Mouse (Mus musculus): ENCODE measurements around the gene Cpsf3. TPM values are rescaled to one million over a fixed set of nuclear protein-coding genes. Genes with fewer than 3 reads are reported as not detected.
A peak's percentile ranks its signal among the peaks of the same experiment; 100 is the strongest.

The Cpsf3 gene
- total and polyA plus RNA-seq, 2 experiments from 2014 or later: 26.7 to 51.8 TPM

- H3K9ac ChIP-seq (replicated peaks; ENCODE audit: low read depth, low read length): no peak overlapping the region
- no peak overlapping the region for H3K27ac ChIP-seq (ENCODE audit: low read depth)
- H3K36me3 ChIP-seq (replicated peaks; ENCODE audit: control insufficient read depth, insufficient read depth, low read length): peaks cover 75% of the 10 kb centered on the region
Observed at GRCm38 (mm10) chr12:21329661-21330400, 44.6 kb downstream of the Cpsf3 start.

GRCm38 (mm10) chr12:21330961-21331576 lies 45.9 kb downstream of the Cpsf3 start:
- ATAC-seq (ENCODE audit: insufficient read depth, low read depth): peak; percentile 57
- H3K27ac ChIP-seq (ENCODE audit: low read depth): peak overlapping the region; percentile 38

More at GRCm38 (mm10) chr12:21329661-21330400, 44.6 kb downstream of the Cpsf3 start:
- no peaks in the 10 kb centered on the region for H3K9me3 ChIP-seq (replicated peaks; ENCODE audit: control insufficient read depth, low read length)
- ATAC-seq (ENCODE audit: insufficient read depth, low read depth) (no peak; the same call in 1 of the 2 replicates), DNase-seq (ENCODE audit: low spot score) (no peak)
- H3K4me1 ChIP-seq (ENCODE audit: control insufficient read depth, insufficient read depth): 0 out of 2 replicates have a peak, but pooled peaks cover 6% of the 10 kb centered on the region
- TF ChIP-seq EP300 (IDR thresholded peaks at IDR 0.05; ENCODE audit: low read depth) (no peak), CTCF (IDR thresholded peaks at IDR 0.05; ENCODE audit: low read depth) (no peak)
- H3K27me3 ChIP-seq (ENCODE audit: control insufficient read depth, insufficient read depth, low read length): no peaks in the 10 kb centered on the region
- 66% methylated on average over 9 of the region's 9 CpGs for WGBS
- no peak overlapping the region for H3K4me3 ChIP-seq (ENCODE audit: low read depth, low read length)
- no peak overlapping the region for H3K4me2 ChIP-seq (ENCODE audit: low read depth, low read length)

GRCm38 (mm10) chr12:21331711-21332110 lies 46.5 kb downstream of the Cpsf3 start:
- Histone ChIP-seq H3K4me1 (ENCODE audit: control insufficient read depth, insufficient read depth) (0 out of 2 replicates have a peak, but pooled peaks cover 6% of the 10 kb centered on the region), H3K27me3 (ENCODE audit: control insufficient read depth, insufficient read depth, low read length) (no peaks in the 10 kb centered on the region), H3K36me3 (replicated peaks; ENCODE audit: control insufficient read depth, insufficient read depth, low read length) (peaks cover 78% of the 10 kb centered on the region), H3K4me3 (ENCODE audit: low read depth, low read length) (no peak overlapping the region), H3K4me2 (ENCODE audit: low read depth, low read length) (no peak overlapping the region), H3K27ac (ENCODE audit: low read depth) (no peak overlapping the region), H3K9me3 (replicated peaks; ENCODE audit: control insufficient read depth, low read length) (no peaks in the 10 kb centered on the region), H3K9ac (replicated peaks; ENCODE audit: low read depth, low read length) (no peak overlapping the region)
- ATAC-seq (ENCODE audit: insufficient read depth, low read depth) (no peak), DNase-seq (ENCODE audit: low spot score) (no peak)
- no peak for TF ChIP-seq EP300 (IDR thresholded peaks at IDR 0.05; ENCODE audit: low read depth)
- TF ChIP-seq CTCF (IDR thresholded peaks at IDR 0.05; ENCODE audit: low read depth): no peak
- WGBS: 78% methylated on average over 6 of the region's 6 CpGs

More at GRCm38 (mm10) chr12:21330961-21331576, 45.9 kb downstream of the Cpsf3 start:
- peak; percentile 17 for DNase-seq (ENCODE audit: low spot score)
- no peak overlapping the region for H3K4me3 ChIP-seq (ENCODE audit: low read depth, low read length)
- no peaks in the 10 kb centered on the region for H3K27me3 ChIP-seq (ENCODE audit: control insufficient read depth, insufficient read depth, low read length)
- no peak overlapping the region for H3K9ac ChIP-seq (replicated peaks; ENCODE audit: low read depth, low read length)
- WGBS: 59% methylated on average over 10 of the region's 10 CpGs
- H3K9me3 ChIP-seq (replicated peaks; ENCODE audit: control insufficient read depth, low read length): no peaks in the 10 kb centered on the region
- no peak for TF ChIP-seq EP300 (IDR thresholded peaks at IDR 0.05; ENCODE audit: low read depth)
- no peak for TF ChIP-seq CTCF (IDR thresholded peaks at IDR 0.05; ENCODE audit: low read depth)
- peaks cover 75% of the 10 kb centered on the region for H3K36me3 ChIP-seq (replicated peaks; ENCODE audit: control insufficient read depth, insufficient read depth, low read length)
- 0 out of 2 replicates have a peak, but pooled peaks cover 6% of the 10 kb centered on the region for H3K4me1 ChIP-seq (ENCODE audit: control insufficient read depth, insufficient read depth)
- no peak overlapping the region for H3K4me2 ChIP-seq (ENCODE audit: low read depth, low read length)

GRCm38 (mm10) chr12:21333021-21333420 lies 47.8 kb downstream of the Cpsf3 start:
- DNase-seq (ENCODE audit: low spot score) (no peak), ATAC-seq (ENCODE audit: insufficient read depth, low read depth) (no peak)
- no peak overlapping the region for H3K4me2 ChIP-seq (ENCODE audit: low read depth, low read length)

GRCm38 (mm10) chr12:21333766-21334165 lies 48.6 kb downstream of the Cpsf3 start:
- Histone ChIP-seq H3K4me3 (ENCODE audit: low read depth, low read length) (no peak overlapping the region), H3K4me2 (ENCODE audit: low read depth, low read length) (no peak overlapping the region), H3K9ac (replicated peaks; ENCODE audit: low read depth, low read length) (no peak overlapping the region), H3K27ac (ENCODE audit: low read depth) (no peak overlapping the region), H3K4me1 (ENCODE audit: control insufficient read depth, insufficient read depth) (0 out of 2 replicates have a peak, but pooled peaks cover 6% of the 10 kb centered on the region), H3K36me3 (replicated peaks; ENCODE audit: control insufficient read depth, insufficient read depth, low read length) (peaks cover 71% of the 10 kb centered on the region), H3K9me3 (replicated peaks; ENCODE audit: control insufficient read depth, low read length) (no peaks in the 10 kb centered on the region), H3K27me3 (ENCODE audit: control insufficient read depth, insufficient read depth, low read length) (no peaks in the 10 kb centered on the region)
- 84% methylated on average over 5 of the region's 5 CpGs for WGBS
- TF ChIP-seq CTCF (IDR thresholded peaks at IDR 0.05; ENCODE audit: low read depth): no peak
- TF ChIP-seq EP300 (IDR thresholded peaks at IDR 0.05; ENCODE audit: low read depth): no peak
- DNase-seq (ENCODE audit: low spot score) (no peak), ATAC-seq (ENCODE audit: insufficient read depth, low read depth) (no peak)

More at GRCm38 (mm10) chr12:21333021-21333420, 47.8 kb downstream of the Cpsf3 start:
- no peak overlapping the region for H3K9ac ChIP-seq (replicated peaks; ENCODE audit: low read depth, low read length)
- H3K4me1 ChIP-seq (ENCODE audit: control insufficient read depth, insufficient read depth): 0 out of 2 replicates have a peak, but pooled peaks cover 6% of the 10 kb centered on the region
- peaks cover 74% of the 10 kb centered on the region for H3K36me3 ChIP-seq (replicated peaks; ENCODE audit: control insufficient read depth, insufficient read depth, low read length)
- no peak overlapping the region for H3K27ac ChIP-seq (ENCODE audit: low read depth)
- no peak overlapping the region for H3K4me3 ChIP-seq (ENCODE audit: low read depth, low read length)
- TF ChIP-seq EP300 (IDR thresholded peaks at IDR 0.05; ENCODE audit: low read depth) (no peak), CTCF (IDR thresholded peaks at IDR 0.05; ENCODE audit: low read depth) (no peak)
- WGBS: 86% methylated on average over 7 of the region's 7 CpGs
- no peaks in the 10 kb centered on the region for H3K9me3 ChIP-seq (replicated peaks; ENCODE audit: control insufficient read depth, low read length)
- no peaks in the 10 kb centered on the region for H3K27me3 ChIP-seq (ENCODE audit: control insufficient read depth, insufficient read depth, low read length)
